Mouse (Mus musculus) testis, postnatal 10 days (tissue): ENCODE data around the gene Serpinb1a.
"Not testable (repeated sequence)": the region's sequence is repeated elsewhere in the genome, so short reads cannot be mapped to it uniquely, and the experiment has no call there.

Source experiments
- DNase-seq: peaks from one replicate; pipeline ENCODE4 v3.0.0; 2021; ENCODE audit warnings: low spot score

Serpinb1a gene

GRCm38 (mm10) chr13:32850668-32851404 is at the start of gene Serpinb1a:
Serpinb1a (minus strand) TSS chr13:32851185.
- peak; percentile 82 for DNase-seq

- peak; percentile 62 for DNase-seq
Observed at GRCm38 (mm10) chr13:32900639-32901038, 49.7 kb upstream of the Serpinb1a start.

DNA sequence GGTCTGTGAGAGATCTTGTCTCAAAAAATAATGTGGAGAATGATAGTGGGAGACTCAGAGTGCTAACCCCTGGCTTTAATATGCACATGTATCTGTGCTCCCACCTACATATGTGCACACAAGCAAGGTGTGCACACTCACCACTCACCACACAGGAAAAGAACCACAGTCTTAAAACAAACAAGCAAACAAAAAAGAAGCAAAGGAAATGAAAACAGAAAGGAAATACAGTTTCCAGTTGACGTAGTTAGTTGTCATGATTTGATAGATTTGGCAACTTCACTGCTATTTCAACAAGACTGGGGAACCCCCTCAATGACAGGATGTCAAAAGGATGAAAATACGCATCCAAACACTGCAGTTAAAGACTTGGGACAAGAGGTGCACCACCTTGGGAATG is 48.1 kb upstream of the Serpinb1a start:
- DNase-seq, result not testable (repeated sequence)

GRCm38 (mm10) chr13:32898111-32898510 is 47.1 kb upstream of the Serpinb1a start, which contains the start of gene Serpinb1c:
Serpinb1c (minus strand) TSS chr13:32898211.
- DNase-seq, result no peak

DNA sequence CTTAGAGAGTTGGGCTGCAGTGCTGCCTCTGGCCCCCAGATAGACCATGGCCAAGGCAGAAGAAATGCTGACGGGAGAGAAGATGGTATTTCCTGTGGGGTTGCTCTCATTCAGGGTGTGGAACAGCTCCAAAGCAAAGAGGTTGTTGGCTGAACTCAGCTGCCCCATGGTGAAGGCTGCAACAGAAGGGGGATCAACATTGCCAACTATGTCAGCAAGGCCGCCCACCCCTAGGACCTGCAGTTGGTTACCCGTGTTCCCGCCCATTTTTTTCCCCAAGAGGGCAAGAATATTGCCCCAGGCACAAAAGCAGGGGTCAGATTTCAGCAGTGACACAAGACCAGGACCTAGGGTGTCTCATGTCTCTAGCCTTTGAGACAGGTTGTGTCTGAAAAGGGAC is 45.9 kb upstream of the Serpinb1a start:
- no peak for DNase-seq

DNA sequence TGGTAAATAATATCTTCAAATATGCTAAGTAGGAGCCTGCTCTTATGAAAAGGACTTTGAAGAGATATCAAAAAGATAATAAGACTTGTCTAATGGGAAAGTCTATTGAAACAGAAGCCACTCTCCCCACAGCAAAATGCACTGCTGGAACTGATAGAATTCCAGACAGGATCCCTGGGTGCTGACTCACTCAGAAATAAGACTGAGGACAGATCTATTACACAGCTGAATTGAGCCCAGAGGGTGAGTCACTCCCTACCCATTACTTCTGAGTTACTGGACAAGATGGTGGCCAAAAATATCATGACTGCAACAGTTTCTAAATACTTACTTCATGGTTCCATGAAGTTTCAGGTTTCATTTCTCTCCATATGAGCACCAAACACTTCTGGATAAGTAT is 33.8 kb upstream of the Serpinb1a start:
- no peak for DNase-seq

GRCm38 (mm10) chr13:32873862-32874261 is 22.9 kb upstream of the Serpinb1a start:
- no peak for DNase-seq

GRCm38 (mm10) chr13:32868843-32869242 is 17.9 kb upstream of the Serpinb1a start:
- DNase-seq, result no peak

DNA sequence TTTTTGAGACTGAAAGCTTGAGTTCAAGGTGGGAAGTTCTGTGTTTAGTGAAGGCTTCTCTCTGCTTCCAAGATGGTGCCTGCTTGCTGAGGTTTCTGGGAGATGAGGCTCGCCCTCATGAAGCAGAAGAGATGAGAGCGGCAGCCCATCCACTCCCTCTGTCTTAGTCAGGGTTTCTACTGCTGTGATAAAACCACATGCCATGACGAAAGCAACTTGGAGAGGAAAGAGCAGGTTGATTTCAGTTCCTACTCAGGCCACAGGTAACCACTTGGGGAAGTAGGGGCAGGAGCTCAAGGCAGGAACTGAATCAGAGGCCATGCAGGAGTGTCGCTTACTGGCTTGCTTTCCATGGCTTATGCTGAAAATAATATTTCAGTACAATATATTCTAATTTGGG is 17.2 kb upstream of the Serpinb1a start:
- DNase-seq, result not testable (repeated sequence)

GRCm38 (mm10) chr13:32867030-32867429 is 16.0 kb upstream of the Serpinb1a start:
- DNase-seq, result no peak

DNA sequence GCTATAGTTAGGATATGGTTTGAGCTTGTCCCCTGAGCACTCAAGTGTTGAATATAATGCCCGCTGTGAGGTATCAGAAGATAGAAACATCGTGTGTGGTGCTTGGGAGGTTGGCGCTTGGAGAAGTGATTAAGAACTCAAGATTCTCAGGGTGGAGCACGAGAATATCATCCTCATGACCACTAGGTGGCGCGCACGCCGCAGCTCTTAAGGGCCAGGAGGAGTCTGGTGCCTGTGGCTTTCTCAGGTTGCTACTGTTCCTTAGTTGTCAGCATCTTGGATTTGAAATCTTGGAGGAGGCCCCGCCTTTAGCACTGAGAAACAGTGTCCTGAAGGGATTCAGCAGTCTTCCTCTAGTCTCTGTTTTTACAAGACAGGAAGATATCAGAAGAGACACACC is 15.5 kb upstream of the Serpinb1a start:
- DNase-seq, result peak; percentile 82

- DNase-seq, result no peak
Observed at GRCm38 (mm10) chr13:32865591-32865990, 14.6 kb upstream of the Serpinb1a start.

DNA sequence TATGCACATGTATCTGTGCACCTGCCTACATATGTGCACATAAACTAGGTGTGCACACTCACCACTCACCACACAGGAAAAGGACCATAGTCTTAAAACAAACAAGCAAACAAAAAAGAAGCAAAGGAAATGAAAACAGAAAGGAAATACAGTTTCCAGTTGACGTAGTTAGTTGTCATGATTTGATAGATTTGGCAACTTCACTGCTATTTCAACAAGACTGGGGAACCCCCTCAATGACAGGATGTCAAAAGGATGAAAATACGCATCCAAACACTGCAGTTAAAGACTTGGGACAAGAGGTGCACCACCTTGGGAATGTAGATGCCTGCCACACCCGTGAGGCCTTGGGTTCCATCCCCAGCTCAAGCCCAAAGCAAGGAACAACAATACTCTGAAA is 13.5 kb upstream of the Serpinb1a start:
- not testable (repeated sequence) for DNase-seq

DNA sequence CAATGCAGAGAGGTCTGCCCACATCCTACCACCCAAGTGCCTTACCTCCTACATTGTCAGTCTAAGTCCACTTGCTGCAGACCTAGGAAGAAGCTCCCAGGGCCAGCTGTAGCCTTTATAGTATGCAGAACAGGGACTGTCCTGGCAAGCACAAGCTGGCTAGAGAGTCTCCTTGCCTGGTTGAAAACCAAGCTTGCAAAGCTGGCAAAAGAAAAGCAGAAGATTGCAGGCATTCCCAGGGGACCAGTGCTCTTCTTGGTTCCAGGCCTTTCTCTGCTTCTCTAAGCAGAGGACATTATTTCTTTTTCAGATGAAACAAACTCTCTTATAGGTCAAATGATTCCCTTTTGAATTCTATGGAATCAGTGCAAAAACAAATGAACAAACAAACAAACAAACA is 12.5 kb upstream of the Serpinb1a start:
- DNase-seq, result no peak

GRCm38 (mm10) chr13:32860821-32861220 is 9.8 kb upstream of the Serpinb1a start:
- no peak for DNase-seq

GRCm38 (mm10) chr13:32853073-32853472 is 2.1 kb upstream of the Serpinb1a start:
- no peak for DNase-seq

DNA sequence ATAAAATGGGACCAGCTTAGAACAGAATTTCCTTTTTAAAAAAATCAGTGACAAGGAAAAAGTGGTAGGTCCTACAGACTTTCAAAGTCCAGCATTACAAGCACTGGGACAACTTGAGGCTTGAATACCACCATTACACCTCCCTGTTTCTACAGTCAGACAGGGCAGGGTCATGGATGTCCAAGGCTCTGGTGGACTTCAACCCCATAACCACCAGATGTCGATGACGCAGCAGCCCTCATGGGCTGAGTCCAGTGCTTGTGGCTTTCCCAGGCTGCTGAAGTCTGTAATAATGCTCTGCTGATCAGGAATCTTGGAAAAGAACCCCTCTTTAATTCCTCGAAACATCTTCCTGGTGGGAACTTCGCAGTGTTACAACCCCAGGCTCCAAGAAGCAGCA is 1.6 kb upstream of the Serpinb1a start:
- no peak for DNase-seq

DNA sequence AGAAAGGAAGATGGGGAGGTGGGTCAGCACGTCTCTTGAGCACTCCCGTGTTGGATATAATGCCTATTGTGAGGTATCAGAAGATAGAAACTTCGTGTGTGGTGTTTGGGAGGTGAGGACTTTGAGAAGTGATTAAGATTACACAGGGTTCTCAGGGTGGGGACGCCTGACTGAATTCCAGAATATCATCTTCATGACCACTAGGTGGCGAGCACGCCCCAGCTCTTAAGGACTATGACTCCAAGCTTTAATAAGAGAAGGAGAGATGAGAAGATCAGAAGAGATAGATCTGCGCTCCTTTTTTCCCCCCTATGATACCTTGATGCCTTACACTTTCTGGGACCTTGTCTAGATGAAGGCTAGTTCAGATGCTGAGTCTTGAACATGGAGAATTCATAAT is 982 bp upstream of the Serpinb1a start:
- peak; percentile 61 for DNase-seq

DNA sequence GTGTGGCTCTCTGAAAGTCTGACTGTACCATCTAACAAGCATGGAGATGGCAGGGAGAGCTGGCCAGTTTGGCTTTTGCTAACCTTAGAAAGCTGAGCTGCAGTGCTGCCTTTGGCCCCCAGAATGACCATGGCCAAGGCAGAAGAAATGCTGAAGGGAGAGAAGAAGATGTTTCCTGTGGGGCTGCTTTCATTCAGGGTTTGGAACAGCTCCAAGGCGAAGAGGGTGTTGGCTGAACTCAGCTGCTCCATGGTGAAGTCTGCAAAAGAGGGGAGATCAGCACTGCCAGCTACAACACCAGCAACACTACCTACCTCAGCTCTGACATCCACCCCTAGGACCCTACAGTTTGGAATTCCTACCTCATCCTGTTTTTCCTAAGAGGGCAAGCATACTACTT is 829 bp downstream of the Serpinb1a start:
- no peak for DNase-seq

DNA sequence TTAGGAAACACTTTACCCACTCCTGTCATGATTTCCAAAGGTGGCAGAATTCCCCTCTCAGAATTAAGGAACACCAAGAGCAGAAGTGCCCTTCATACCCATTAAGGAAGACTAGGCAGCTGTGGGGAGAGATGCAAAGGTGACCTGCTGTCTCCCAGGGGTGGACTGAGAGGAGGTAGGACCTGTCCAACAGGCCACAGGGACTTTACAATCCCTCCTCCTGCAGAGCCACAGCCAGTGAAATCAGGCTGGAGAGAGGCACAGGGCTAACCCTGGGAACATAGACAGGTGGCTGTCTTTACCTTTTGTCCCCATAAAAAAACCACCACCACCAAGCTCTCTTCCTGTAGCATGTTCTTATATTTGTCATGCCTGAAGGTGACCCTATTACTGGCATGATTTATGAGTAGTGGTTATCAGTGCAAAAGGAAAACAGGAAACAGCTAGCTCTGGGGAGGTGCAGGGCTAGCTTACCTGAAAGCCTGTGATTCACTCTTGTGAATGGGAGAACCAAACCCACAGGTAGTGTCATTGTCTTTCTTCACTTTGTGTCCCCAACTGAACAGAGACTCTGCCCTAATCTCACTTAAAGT is 1.4 kb downstream of the Serpinb1a start:
- DNase-seq, result no peak

DNA sequence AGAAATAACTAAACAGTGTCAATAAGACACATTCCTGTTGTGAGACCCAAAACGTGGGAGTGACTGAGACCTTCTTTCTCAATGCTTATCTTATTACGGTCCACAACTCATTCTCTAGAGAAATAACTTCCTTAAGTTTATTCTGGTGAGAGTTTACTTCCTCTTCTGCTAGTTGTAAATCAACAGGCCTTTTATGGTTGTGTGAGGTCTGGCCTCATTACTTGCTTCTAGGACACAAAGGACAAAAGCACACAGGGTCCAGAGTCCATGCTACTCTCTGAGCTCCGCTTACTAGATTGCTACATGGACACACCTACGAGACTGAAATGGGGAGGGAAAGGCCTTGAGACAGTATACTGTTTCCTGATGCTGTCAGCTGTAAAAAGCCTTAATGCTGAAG is 1.9 kb downstream of the Serpinb1a start:
- no peak for DNase-seq

GRCm38 (mm10) chr13:32846221-32846620 is 4.8 kb downstream of the Serpinb1a start:
- no peak for DNase-seq

DNA sequence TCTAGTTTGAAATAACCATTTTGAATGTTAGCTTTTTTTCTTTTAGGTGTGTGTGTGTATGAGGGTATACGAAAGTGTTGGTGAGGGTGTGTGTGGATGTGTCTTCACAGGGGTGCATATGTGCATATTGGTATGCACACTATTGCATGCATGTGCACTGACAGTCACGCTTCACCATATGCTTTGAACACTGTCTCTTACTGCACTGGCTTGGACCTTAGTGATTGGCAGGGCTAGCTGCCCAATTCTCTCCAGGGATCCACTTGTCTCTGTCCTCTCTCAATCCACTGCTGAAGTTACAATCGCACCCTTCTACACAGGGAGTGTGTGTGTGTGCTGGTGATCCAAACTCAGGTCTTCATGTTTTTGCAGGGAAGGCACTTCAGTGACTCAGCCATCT is 9.6 kb downstream of the Serpinb1a start:
- no peak for DNase-seq

GRCm38 (mm10) chr13:32839314-32839713 is 11.7 kb downstream of the Serpinb1a start:
- DNase-seq, result no peak
